Mouse (Mus musculus): ENCODE data around the gene Yrdc. TPM values are rescaled to one million over a fixed set of nuclear protein-coding genes. Genes with fewer than 3 reads are reported as not detected.

Yrdc gene
- polyA plus RNA-seq (2012; ENCODE audit: low replicate concordance) = 15.5 and 19.7 TPM in 2 replicates

DNA sequence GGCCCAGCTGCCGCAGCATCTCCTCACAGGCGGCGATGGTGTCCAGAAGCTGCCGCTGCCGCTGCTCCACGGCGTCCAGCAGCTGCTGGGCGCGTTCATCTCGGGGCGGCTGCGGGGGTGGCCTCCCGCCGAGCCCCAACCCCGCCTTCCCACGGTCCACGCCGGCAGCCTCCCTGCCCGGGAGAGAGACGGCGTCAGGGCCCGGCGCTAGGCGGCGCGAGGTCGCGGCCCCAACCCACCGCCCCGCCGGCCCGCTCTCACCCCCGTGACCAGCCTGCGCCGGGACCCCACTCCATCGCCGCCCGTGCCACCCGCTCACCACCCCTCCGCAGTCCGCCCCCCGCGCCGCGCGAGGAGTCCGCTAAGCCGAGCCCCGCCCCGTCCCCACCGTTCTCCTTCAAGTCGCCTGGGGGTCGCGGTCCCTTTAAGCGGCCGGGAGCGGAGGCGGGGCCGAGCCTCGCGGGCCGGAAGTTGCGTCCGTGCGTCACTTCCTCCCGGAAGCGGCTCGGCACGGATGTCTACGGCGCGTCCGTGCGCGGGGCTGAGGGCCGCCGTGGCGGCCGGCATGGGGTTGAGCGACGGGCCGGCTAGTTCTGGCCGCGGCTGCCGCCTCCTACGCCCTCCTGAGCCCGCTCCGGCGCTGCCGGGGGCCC lies at the start of gene Yrdc:
Gene Yrdc (plus strand): TSS at position 419 of the 653 bp plus-strand sequence.

GRCm38 (mm10) chr4:124801552-124802308 lies 48.7 kb upstream of the Yrdc start, which contains the start of gene Mtf1:
Mtf1 (plus strand) TSS chr4:124802104.

GRCm38 (mm10) chr4:124850933-124851658 lies 617 bp downstream of the Yrdc start, which contains the start of gene 1110065P20Rik:
1110065P20Rik (minus strand) TSS chr4:124851196.

GRCm38 (mm10) chr4:124861283-124862188 lies 11.1 kb downstream of the Yrdc start, which contains the start of gene Maneal:
Maneal (minus strand) TSS chr4:124862171.

GRCm38 (mm10) chr4:124880599-124880998 lies 30.1 kb downstream of the Yrdc start, which contains the start of gene Epha10:
Epha10 (plus strand) TSS chr4:124880899.

Other genes starting within 250 kb of the Yrdc start
- gene 3100002H09Rik, start 239.9 kb upstream of the Yrdc start, polyA plus RNA-seq (2012; ENCODE audit: low replicate concordance) = not detected in 2 replicates
- 0.07 TPM in 1 of 2 replicates, not detected in the other for gene Pou3f1, start 193.9 kb upstream of the Yrdc start, polyA plus RNA-seq (2012; ENCODE audit: low replicate concordance)
- 2.0 and 5.7 TPM in 2 replicates for gene Utp11, start 157.1 kb upstream of the Yrdc start, polyA plus RNA-seq (2012; ENCODE audit: low replicate concordance)
- gene Fhl3, start 150.0 kb upstream of the Yrdc start, polyA plus RNA-seq (2012; ENCODE audit: low replicate concordance) = 4.7 and 5.2 TPM in 2 replicates
- 12.2 and 18.6 TPM in 2 replicates for gene Sf3a3, start 135.9 kb upstream of the Yrdc start, polyA plus RNA-seq (2012; ENCODE audit: low replicate concordance)
- gene Inpp5b, start 108.8 kb upstream of the Yrdc start, polyA plus RNA-seq (2012; ENCODE audit: low replicate concordance) = 13.6 and 14.0 TPM in 2 replicates
- gene Mtf1, start 48.6 kb upstream of the Yrdc start, polyA plus RNA-seq (2012; ENCODE audit: low replicate concordance) = 20.5 and 27.9 TPM in 2 replicates
- 16.5 and 22.6 TPM in 2 replicates for gene 1110065P20Rik, start 517 bp downstream of the Yrdc start, polyA plus RNA-seq (2012; ENCODE audit: low replicate concordance)
- 0.06 TPM in 2 replicates for gene Maneal, start 11.5 kb downstream of the Yrdc start, polyA plus RNA-seq (2012; ENCODE audit: low replicate concordance)
- gene Epha10, start 30.2 kb downstream of the Yrdc start, polyA plus RNA-seq (2012; ENCODE audit: low replicate concordance) = not detected in 2 replicates
- 1.1 and 4.2 TPM in 2 replicates for gene 9930104L06Rik, start 86.4 kb downstream of the Yrdc start, polyA plus RNA-seq (2012; ENCODE audit: low replicate concordance)
- 99.6 and 162 TPM in 2 replicates for gene Cdca8, start 88.6 kb downstream of the Yrdc start, polyA plus RNA-seq (2012; ENCODE audit: low replicate concordance)
- gene Rspo1, start 135.8 kb downstream of the Yrdc start, polyA plus RNA-seq (2012; ENCODE audit: low replicate concordance) = 0.37 TPM in 1 of 2 replicates, not detected in the other
- 11.9 and 46.5 TPM in 2 replicates for gene Gnl2, start 165.9 kb downstream of the Yrdc start, polyA plus RNA-seq (2012; ENCODE audit: low replicate concordance)
- gene Dnali1, start 215.0 kb downstream of the Yrdc start, polyA plus RNA-seq (2012; ENCODE audit: low replicate concordance) = not detected in 2 replicates
- gene Snip1, start 216.0 kb downstream of the Yrdc start, polyA plus RNA-seq (2012; ENCODE audit: low replicate concordance) = 15.3 and 28.8 TPM in 2 replicates
- gene Meaf6, start 234.5 kb downstream of the Yrdc start, polyA plus RNA-seq (2012; ENCODE audit: low replicate concordance) = 35.3 and 48.2 TPM in 2 replicates

Data from leukemia stem cell, adult 10-12 weeks (primary cell).